Mouse (Mus musculus): Measurements from ENCODE around the gene Tlnrd1.

The Tlnrd1 gene

GRCm38 (mm10) chr7:83842486-83843259 is 41.4 kb downstream of the Tlnrd1 start:
- DNase-seq = no peak

GRCm38 (mm10) chr7:83840076-83840475 is 44.0 kb downstream of the Tlnrd1 start:
- DNase-seq = no peak

GRCm38 (mm10) chr7:83838525-83839224 is 45.4 kb downstream of the Tlnrd1 start:
- DNase-seq = no peak
